Mouse (Mus musculus) kidney, adult 9 months (tissue): Measurements from ENCODE around the gene Fzd9.
"Not testable (repeated sequence)": the region's sequence is repeated elsewhere in the genome, so short reads cannot be mapped to it uniquely, and the experiment has no call there.

ENCODE experiments used
- DNase-seq: peaks from one replicate; pipeline ENCODE4 v3.0.0; 2022

Gene Fzd9

DNA sequence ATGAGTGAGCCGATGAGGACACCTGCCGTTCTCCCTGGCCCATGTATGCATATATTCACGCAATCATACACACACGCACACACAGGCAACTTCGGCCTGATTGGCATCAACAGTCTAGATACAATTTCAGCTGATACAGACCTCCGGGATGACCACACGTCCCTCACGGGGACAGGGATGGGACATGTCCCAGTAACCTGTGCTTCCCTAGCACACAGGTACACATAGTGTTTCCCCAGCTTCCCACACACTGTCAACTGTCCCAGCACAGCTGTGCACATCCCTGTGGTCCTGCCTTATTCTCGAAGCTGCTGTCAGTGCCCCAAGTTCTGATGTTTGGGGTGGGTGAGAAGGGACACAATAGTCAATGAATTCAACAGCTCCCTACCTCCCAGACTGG is 3.7 kb downstream of the Fzd9 start:
- no peak for DNase-seq

DNA sequence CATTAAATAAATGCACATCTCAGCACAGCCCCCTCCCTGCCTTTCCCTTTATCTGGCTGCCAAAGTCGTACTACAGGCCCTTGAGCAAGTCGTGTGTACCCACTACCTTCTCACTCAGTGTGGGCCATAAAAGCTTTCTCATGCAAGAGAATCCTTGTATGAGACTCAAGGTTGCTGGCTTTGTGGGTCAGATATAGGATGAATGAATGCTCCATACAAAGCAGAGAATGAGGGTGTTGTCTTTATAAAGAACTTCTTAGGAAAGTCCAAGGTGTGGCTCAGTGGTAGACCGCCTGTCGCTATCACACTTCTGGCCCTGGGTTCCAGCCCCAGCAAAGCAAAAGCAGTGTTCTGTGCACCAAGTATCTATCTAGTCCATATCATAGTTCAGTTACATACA is 4.5 kb downstream of the Fzd9 start:
- DNase-seq: no peak

DNA sequence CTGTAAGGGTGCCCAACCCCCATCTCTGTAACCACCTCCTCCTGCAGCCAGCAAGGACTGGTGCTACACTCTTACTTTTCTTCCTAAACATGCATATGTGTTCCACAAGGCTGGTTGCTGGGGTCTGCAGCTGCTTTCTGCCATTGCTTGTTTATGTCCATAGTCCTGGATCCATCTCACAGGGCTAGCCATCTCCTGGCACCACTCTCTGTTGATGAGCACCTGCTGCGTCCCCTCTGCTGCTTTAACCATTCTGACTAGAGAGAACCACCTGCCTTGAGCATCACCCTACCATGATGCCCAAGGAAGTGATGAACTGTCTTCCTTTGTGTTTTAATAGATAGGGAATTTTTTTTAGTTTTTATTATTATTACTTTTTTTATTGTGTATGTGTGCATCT is 7.9 kb downstream of the Fzd9 start:
- DNase-seq: no peak

DNA sequence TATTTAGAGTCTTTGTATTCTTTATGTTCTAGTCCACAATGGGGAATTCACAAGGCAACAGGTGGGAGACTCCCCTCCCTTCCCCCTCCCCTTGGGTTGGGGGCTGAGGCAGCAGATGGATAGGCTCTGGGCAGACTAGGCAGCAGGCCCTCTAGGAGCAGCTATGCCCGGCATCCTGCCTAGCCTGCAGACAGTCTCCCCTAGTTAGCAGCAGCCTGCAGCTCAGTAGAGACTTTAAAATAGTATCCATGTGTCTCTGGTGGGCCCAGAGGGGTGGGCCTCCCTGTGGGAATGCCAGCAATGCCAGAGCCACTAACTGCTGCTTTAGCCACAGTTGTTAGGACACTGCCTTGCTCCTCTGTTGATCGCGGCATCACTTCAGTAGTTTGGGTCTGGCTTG is 8.4 kb downstream of the Fzd9 start:
- no peak for DNase-seq

DNA sequence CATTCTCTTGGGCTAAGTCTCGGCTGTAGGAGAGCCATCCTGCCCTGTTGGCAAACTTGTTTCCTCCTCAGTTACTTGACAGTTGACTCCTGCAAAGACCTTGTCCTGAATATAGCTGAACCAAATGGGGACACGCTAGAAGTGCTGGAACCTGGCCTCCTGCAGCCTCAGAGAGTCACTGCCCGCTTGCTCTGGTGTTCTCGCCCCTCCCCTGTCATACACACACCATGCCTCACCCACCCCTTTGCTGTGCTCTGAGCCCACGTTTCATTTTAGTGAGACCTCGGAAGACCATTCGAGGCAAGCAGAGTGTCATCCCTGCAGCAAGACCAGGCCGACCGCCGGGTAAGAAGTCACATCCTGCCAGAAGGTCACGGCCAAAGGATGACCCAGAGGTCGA is 8.9 kb downstream of the Fzd9 start:
- no peak for DNase-seq

DNA sequence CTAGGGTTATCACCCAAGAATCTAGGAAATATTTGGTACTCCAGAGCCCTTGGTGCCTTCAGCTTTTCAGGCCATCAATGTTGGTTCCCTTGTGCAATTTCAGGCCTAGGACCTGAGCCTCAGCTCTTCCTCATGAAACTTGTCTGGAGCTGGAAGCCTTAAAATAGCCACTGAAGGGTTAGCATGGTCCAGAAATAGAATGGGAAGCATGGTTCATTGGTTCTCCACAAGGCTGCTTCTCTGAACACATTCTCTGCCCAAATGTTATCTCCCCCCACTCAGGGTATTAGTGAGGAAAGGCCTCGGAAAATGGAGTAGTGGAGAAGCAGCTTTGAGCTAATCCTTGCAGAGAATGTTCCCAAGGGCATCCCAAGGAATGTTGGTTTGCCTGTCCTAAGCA is 9.6 kb downstream of the Fzd9 start:
- DNase-seq: no peak

DNA sequence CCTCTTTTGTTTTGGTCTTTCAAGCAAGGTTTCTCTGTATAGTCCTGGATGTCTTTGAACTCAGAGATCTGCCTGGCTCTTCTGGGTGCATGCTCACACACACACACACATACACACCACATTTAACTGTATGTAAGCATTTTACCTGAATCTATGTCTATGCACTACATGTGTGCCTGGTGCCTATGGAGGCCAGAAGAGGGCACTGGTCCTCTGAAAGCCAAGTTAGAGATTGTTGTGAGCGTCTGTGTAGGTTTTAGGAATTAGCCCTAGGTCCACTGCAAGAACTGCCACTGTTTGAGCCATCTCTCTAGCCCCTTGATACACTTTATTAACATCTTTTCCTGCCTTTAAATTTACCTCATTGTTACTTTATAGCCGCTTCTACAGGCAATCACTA is 12.2 kb downstream of the Fzd9 start:
- no peak for DNase-seq

DNA sequence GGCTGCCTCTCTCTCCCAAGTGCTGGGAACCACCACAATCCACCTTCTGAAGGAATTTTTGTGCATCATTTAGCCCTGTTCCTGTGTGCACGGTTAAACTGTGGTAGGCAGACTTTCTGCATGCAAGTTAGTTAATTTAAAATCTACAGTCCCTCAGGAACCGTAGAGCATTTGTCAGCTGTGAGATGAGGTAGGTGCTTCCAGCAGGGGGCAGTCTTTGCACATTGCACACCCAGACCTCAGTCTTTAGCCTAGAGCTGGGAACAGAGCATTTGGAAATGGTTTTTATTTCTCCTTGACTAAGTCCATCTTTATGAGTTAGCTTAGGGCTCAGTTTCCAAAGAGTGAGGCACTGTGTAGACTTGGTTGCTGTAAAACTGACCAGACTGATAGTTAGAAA is 14.5 kb downstream of the Fzd9 start:
- peak; percentile 67 for DNase-seq

DNA sequence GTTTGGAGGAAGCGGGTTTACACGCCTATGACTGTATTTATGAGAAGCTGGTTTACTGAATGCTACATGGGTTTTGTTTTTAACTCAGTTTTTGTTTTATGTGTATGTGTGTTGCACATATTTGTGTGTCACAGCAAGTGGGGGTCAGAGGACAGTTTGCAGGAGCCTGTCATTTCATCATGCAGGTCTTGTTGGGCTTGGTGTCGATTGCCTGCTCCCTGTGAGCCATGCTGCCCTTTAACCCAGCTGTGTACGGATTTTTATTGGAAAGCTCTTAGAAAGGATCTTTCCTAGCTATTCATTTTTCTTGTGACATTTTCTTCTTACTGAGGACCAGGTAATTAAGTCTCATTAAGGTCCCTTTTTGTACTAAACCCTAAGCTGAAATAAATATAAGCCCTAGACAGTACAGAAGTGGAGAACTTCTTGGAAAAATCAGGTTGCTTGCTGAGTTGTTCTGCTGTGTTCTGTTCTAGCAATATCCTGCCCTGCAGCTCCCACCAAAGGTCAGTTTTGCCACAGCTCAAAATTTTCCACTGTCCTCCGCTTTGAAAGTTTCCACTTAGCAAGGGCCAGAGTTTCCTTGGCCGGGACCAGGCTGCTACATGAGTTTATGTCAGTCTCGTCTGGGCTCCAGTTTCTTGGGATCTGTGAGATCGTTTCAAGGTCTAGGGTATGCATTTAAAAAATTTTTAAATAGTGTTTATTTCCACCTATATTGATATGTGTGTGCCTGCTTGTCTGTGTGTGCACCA is 17.7 kb downstream of the Fzd9 start:
- peak; percentile 22 for DNase-seq

DNA sequence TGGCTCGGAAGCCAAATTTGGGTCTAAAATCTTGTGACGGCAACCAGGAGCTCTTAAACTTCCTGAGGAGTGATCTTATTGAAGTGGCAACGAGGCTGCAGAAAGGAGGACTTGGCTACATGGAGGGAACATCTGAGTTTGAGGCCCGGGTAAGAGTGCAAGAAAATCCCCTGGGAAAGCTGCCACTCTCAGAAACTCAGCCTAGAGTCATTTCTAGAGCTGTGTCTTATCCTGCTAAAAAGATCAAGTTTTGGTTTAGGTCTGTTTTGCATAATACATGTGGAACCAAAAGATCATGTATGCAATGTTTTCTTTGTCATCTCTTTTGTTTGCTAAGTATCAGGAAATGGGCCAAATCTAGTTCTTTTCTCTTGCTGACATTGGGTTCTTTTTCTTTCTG is 20.8 kb downstream of the Fzd9 start:
- DNase-seq: no peak

DNA sequence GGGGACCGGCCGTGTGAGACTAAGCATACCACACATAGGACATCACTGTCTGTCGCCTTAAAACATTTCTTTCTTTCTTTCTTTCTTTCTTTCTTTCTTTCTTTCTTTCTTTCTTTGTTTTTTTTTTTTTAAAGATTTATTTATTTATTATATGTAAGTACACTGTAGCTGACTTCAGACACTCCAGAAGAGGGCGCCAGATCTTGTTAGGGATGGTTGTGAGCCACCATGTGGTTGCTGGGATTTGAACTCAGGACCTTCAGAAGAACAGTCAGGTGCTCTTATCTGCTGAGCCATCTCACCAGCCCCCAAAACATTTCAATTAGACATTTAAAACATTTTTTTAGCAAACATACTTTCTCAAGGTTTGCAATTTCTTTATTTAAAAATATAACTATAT is 25.2 kb downstream of the Fzd9 start:
- DNase-seq: not testable (repeated sequence)

DNA sequence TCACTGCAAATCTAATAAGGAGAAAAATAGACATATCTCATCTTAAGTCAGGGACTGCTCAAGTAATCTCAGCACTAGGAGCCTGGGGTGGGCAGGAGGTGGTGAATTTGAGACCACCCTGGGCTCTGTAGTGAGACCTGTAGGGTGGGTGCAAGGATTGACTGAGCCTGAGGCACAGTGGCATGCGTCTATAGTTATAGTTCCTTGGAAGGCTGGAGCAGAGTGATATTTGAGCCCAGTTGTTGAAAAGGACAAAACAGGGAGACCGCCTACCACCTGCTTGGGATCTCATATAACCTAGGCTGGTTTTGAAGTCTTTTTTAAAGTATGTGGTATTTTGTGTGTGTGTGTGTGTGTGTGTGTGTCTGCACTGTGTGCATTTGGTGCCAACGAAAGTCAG is 26.9 kb downstream of the Fzd9 start:
- DNase-seq: no peak

DNA sequence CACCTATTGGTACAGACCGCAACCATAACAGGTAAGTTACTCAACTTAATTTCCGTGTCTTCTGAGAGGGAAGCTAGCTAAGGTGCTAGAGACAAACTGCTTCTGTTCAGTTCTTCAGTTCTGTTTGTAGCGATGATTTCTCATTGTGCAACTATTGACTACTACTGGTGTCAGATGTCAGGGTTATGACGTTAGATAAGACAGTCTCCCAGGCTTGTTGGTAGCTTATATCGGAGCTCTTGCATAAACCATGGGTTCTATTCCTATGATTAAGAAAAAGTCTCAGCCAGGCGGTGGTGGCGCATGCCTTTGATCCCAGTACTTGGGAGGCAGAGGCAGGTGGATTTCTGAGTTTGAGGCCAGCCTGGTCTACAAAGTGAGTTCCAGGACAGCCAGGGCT is 29.0 kb downstream of the Fzd9 start:
- no peak for DNase-seq

DNA sequence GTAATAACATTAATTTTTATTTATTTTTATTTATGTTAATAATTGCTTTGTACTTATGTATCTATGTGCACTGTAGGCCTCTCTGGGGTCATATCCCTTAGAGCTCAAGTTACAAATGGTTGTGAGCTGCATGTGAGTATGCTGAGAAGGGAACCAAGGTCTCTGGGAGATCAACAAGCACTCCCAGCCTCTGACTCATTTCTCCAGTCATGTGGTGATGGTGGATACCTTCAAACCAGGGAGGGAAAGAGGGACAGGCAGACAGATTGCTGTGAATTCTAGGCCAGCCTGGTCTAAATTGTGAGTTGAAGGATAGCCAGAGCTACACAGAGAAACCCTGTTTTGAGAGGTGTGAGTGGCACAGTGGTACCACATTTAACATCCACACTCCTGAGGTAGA is 30.1 kb downstream of the Fzd9 start:
- DNase-seq: no peak

DNA sequence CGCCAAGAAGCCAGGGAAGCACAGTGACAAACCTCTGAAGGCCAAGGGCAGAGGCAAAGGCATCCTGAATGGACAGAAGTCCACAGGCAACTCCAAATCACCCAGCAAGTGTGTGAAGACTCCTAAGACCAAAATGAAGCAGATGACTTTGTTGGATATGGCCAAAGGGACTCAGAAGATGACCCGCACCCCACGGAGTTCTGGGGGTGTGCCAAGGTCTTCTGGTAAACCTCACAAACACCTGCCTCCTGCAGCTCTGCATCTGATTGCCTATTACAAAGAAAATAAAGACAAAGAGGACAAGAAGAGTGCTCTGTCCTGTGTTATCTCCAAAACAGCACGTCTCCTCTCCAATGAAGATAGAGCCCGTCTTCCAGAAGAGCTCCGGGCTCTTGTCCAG is 34.2 kb downstream of the Fzd9 start:
- DNase-seq: no peak

DNA sequence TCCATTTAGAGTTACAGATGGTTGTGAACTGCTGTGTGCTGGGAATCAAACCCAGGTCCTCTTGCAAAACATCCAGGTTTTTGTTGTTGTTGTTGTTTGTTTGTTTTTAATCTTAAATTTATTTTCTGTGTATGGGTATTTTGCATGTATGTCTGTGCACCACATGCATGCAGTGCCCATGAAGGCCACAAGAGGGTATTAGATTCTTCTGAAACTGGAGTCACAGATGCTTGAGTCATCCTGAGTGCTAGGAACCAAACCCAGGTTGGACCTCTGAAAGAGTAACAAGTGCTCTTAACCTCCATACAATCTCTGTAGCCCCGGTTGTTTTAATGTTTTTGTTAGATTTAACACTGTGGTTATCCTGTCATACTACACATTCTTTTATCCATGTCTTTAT is 42.8 kb downstream of the Fzd9 start:
- no peak for DNase-seq

DNA sequence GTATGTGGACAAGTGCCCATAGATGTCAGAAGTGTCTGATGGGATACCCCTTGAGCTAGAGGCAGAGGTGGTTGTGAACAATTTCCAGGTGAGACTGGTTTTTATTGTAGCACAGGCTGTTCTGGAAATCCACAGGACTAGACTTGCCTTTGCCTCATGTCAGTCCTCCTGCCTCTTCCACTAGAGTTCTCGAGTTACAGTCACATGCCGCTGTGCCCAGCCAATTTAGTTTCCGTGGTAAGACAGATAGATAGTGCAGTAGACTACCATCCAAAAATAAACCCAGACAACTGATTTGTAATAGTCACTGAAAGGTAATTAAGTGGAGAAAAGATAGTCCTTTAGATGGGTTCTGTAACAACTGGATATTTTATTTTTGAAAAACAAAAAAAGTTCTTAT is 48.3 kb downstream of the Fzd9 start:
- DNase-seq: no peak
